Mouse (Mus musculus): ENCODE results near the gene Sympk.

DNA sequence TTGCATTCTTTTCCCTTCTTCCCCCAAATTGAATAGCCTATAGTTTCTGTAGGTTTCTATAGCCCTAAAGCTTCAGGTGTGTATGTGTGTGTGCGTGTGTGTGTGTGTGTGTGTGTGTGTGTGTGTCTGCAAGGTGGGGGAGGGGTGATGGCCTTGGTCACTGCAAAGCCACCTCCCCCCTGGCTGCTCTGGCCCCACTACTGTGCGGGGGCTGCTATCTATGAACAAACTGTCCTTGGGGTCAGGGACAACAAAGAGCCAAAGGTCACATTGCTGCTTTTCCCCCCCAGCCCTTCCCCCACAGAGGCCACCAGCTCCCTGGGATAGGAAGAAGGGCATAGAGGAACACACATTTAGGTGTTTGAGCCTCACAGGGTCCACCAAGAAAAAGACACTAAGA lies 11.3 kb upstream of the Sympk start:
- TF ChIP-seq CTCF (IDR thresholded peaks at IDR 0.05; ENCODE audit: low read depth) (no peak), EP300 (IDR thresholded peaks at IDR 0.05; ENCODE audit: low read depth) (no peak)
